Comparison of ENCODE assay signal across 8 mouse cellular contexts in the genomic region with DNA sequence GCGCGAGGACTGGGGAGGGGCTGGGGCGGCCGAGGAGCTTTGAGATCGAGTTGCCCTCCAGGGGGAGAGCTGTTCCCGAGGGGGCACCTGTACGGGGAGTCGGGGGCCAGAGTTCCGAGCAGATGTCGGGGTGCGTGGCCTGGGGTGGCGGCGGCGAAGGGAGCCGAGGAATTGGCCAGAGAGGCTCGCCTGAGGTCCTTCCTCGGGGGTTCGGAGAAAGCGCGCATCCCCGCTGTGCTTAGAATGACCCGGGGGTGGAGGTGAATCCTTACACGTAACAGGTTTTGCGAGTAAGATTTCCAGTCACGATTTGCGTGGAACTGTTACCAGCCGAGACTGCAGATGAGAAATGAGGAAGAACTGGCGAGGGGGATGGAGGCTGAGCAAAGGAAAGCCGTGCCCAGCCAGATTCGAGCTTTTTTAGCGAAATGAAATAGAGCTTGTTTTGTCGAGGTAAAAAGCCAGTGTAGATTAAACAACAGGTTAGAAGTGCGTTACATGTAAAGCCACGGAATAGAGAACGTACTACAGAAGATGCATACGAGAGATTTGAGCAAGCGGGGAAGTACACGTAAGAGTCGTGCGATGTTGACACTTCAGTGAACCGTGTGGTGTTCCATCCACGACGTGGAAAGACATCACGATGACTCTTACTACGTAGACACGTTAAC. TPM values are rescaled to one million over a fixed set of nuclear protein-coding genes. Genes with fewer than 3 reads are reported as not detected.
DNase-seq lines count a peak whose midpoint lies in the region; ATAC-seq and TF ChIP-seq lines count a peak whose summit lies in the region.

No protein-coding gene starts in this region.

- WGBS in embryonic facial prominence, embryonic 12.5 days = under 1% methylated on average over 46 of the region's 46 CpGs
- whole genome bisulfite sequencing in heart, postnatal 0 days = under 1% methylated on average over 45 of the region's 46 CpGs

- no peak; the same call in 1 of the 2 replicates for TF ChIP-seq EP300 in heart, postnatal 0 days (IDR thresholded peaks at IDR 0.05; ENCODE audit: low read depth)

- ATAC-seq in embryonic facial prominence, embryonic 12.5 days (ENCODE audit: insufficient number of reproducible peaks, insufficient read depth, low FRiP score, low TSS enrichment) = peak; percentile 7; the same call in 1 of the 2 replicates
- ATAC-seq in heart, postnatal 0 days (ENCODE audit: insufficient read depth, low read depth) = peak; percentile 16; the same call in 1 of the 2 replicates

- H3K4me2 ChIP-seq in embryonic facial prominence, embryonic 12.5 days (replicated peaks) = peak overlapping the region; percentile 58
- peak overlapping the region; percentile 71 for H3K4me2 ChIP-seq in heart, postnatal 0 days (ENCODE audit: low read depth, low read length)

- peak overlapping the region; percentile 90 for H3K9ac ChIP-seq in ES-E14 (ENCODE audit: insufficient read depth, low read depth, low read length, poor library complexity, severe bottlenecking)
- peak overlapping the region; percentile 92 for H3K9ac ChIP-seq in embryonic facial prominence, embryonic 12.5 days
- H3K9ac ChIP-seq in heart, postnatal 0 days (replicated peaks; ENCODE audit: low read depth, low read length) = peak overlapping the region; percentile 80

- no peak for TF ChIP-seq CTCF in heart, postnatal 0 days (IDR thresholded peaks at IDR 0.05; ENCODE audit: low read depth)

- H3K4me3 ChIP-seq in ES-E14 (ENCODE audit: insufficient read depth in 1 of 2, low read depth in 1 of 2, low read length in 2 of 2, poor library complexity in 1 of 2, severe bottlenecking in 1 of 2) = peak overlapping the region; percentile 89 to 97
- H3K4me3 ChIP-seq in embryonic facial prominence, embryonic 12.5 days = peak overlapping the region; percentile 82
- peak overlapping the region; percentile 86 for H3K4me3 ChIP-seq in heart, postnatal 0 days (ENCODE audit: low read depth, low read length)

- H3K27ac ChIP-seq in ES-E14 (ENCODE audit: insufficient read depth, low read depth, low read length, poor library complexity, severe bottlenecking) = 0 out of 2 replicates have a peak overlapping the region, but pooled peaks have one; percentile 24
- peak overlapping the region; percentile 92 for H3K27ac ChIP-seq in embryonic facial prominence, embryonic 12.5 days
- H3K27ac ChIP-seq in heart, postnatal 0 days (ENCODE audit: low read depth) = peak overlapping the region; percentile 82

- H3K36me3 ChIP-seq in ES-E14 (ENCODE audit: control insufficient read depth, insufficient read depth, low read length, poor library complexity, severe bottlenecking) = no peaks in the 10 kb centered on the region
- H3K36me3 ChIP-seq in embryonic facial prominence, embryonic 12.5 days = peaks cover 13% of the 10 kb centered on the region
- H3K36me3 ChIP-seq in heart, postnatal 0 days (replicated peaks; ENCODE audit: control insufficient read depth, insufficient read depth, low read length) = peaks cover 17% of the 10 kb centered on the region

- peaks cover 0 to 4% of the 10 kb centered on the region in 2 experiments; a peak in 2 of 4 replicates for H3K4me1 ChIP-seq in ES-E14 (ENCODE audit: control insufficient read depth in 2 of 2, insufficient read depth in 2 of 2, low read length in 2 of 2, poor library complexity in 1 of 2)
- peaks cover 16% of the 10 kb centered on the region for H3K4me1 ChIP-seq in embryonic facial prominence, embryonic 12.5 days
- 0 out of 2 replicates have a peak, but pooled peaks cover 10% of the 10 kb centered on the region for H3K4me1 ChIP-seq in heart, postnatal 0 days (ENCODE audit: control insufficient read depth, insufficient read depth)

- no peaks in the 10 kb centered on the region for H3K27me3 ChIP-seq in embryonic facial prominence, embryonic 12.5 days
- no peaks in the 10 kb centered on the region for H3K27me3 ChIP-seq in heart, postnatal 0 days (ENCODE audit: control insufficient read depth, insufficient read depth, low read length)

- DNase-seq in adrenal gland, adult 8-10 months = peak; percentile 11
- no peak for DNase-seq in adrenal gland, postnatal 25 days
- no peak for DNase-seq in ES-E14 (ENCODE audit: low read depth, low spot score)
- peak; percentile 68 for DNase-seq in heart, postnatal 0 days (ENCODE audit: low spot score)
- DNase-seq in left cerebral cortex, adult 11 months (ENCODE audit: low spot score) = peak; percentile 53
- peak; percentile 63 for DNase-seq in lung, postnatal 36 days
- peak; percentile 45 to 67 for DNase-seq in right cerebral cortex, postnatal 36 days (ENCODE audit: low spot score in 2 of 2)

- no peaks in the 10 kb centered on the region for H3K9me3 ChIP-seq in ES-E14 (ENCODE audit: control insufficient read depth, insufficient read depth, low read depth, low read length)
- H3K9me3 ChIP-seq in embryonic facial prominence, embryonic 12.5 days = no peaks in the 10 kb centered on the region
- H3K9me3 ChIP-seq in heart, postnatal 0 days (replicated peaks; ENCODE audit: control insufficient read depth, low read length) = no peaks in the 10 kb centered on the region

- in situ Hi-C loops in ES-E14 (cut with MboI; ENCODE audit: low sequenced_read_pairs in 2 of 2, unreplicated experiment in 2 of 2) = no loop called here

TF ChIP-seq in ES-E14, 5 proteins besides CTCF, POLR2A, EP300 and RAD21:
- no peak for TF ChIP-seq MAFK (IDR thresholded peaks at IDR 0.05; ENCODE audit: insufficient read depth, low read depth, low read length)
- TF ChIP-seq ZC3H11A (IDR thresholded peaks at IDR 0.05; ENCODE audit: borderline replicate concordance, low read depth, low read length) = no peak
- no peak for TF ChIP-seq CHD2 (IDR thresholded peaks at IDR 0.05; ENCODE audit: low read depth, low read length)
- no peak for TF ChIP-seq HCFC1 (IDR thresholded peaks at IDR 0.05; ENCODE audit: borderline replicate concordance, insufficient read depth, low read length)
- TF ChIP-seq ZNF384 (IDR thresholded peaks at IDR 0.05; ENCODE audit: low read depth, low read length) = no peak

RNA-seq across cellular contexts. Expression of a gene that starts 0.8 kb away (rescaled TPM):
- 10 to 100 TPM; 43.3 to 63.0 (median 53.2) TPM for total RNA-seq in adrenal gland, adult 8-10 months (2022)
- 38.0 and 38.6 TPM in 2 replicates for total RNA-seq in adrenal gland, postnatal 25 days (2021)
- total RNA-seq in ES-E14 (2012; rRNA removed) = 4.3 and 7.3 TPM in 2 replicates
- 77.0 and 79.8 TPM in 2 replicates for polyA plus RNA-seq in embryonic facial prominence, embryonic 12.5 days (2016; fragmentation: Nextera tagmentation; extraction: Ambion mirVana)
- 4.1 and 8.3 TPM in 2 replicates for total RNA-seq in heart, postnatal 0 days (2014; rRNA removed; ENCODE audit: low replicate concordance)
- polyA plus RNA-seq in heart, postnatal 0 days (2015; fragmentation: Nextera tagmentation; extraction: Ambion mirVana) = 26.4 and 32.2 TPM in 2 replicates

RNA-seq across cellular contexts. Expression of a gene that starts 22.7 kb away (rescaled TPM):
- 10 to 100 TPM; 16.3 to 34.5 (median 22.1) TPM for total RNA-seq in adrenal gland, adult 8-10 months (2022)
- 15.8 and 18.8 TPM in 2 replicates for total RNA-seq in adrenal gland, postnatal 25 days (2021)
- 26.8 and 30.5 TPM in 2 replicates for total RNA-seq in ES-E14 (2012; rRNA removed)
- 30.2 and 32.6 TPM in 2 replicates for polyA plus RNA-seq in embryonic facial prominence, embryonic 12.5 days (2016; fragmentation: Nextera tagmentation; extraction: Ambion mirVana)
- total RNA-seq in heart, postnatal 0 days (2014; rRNA removed; ENCODE audit: low replicate concordance) = 10.0 and 12.4 TPM in 2 replicates
- 6.3 and 7.0 TPM in 2 replicates for polyA plus RNA-seq in heart, postnatal 0 days (2015; fragmentation: Nextera tagmentation; extraction: Ambion mirVana)

Comparison
In these comparisons a context has a peak if more than half of its experiments do, and no peak if none do; other contexts are left out.
1. DNase-seq: peak in adrenal gland, adult 8-10 months (single experiment), heart, postnatal 0 days (single experiment), left cerebral cortex, adult 11 months (single experiment), lung, postnatal 36 days (single experiment) and right cerebral cortex, postnatal 36 days (2 of 2); none in adrenal gland, postnatal 25 days (single experiment) and ES-E14 (single experiment).
2. H3K27ac ChIP-seq: peak in every context shown above with its lines; median percentile 92 in embryonic facial prominence, embryonic 12.5 days; 82 in heart, postnatal 0 days; 24 in ES-E14.
3. Peak in every context shown above with its lines, with median percentiles within 50 percentile points of each other: H3K4me3 ChIP-seq and H3K9ac ChIP-seq.